Mouse (Mus musculus): ENCODE measurements at regions not wholly inside any gene's neighbourhood (a gene's known extent, or its start where the extent isn't known, plus 50 kb on each side); places are given as distances from the start of the nearest gene placed in this dataset.
A peak's percentile ranks its signal among the peaks of the same experiment; 100 is the strongest.

GRCm38 (mm10) chr15:68484789-68485188 lies 1984.1 kb upstream of the Lrrc6 start:
- no peak for ATAC-seq (ENCODE audit: extremely low read depth, insufficient number of reproducible peaks, low FRiP score, poor library complexity, severe bottlenecking)

- ATAC-seq (ENCODE audit: extremely low read depth, insufficient number of reproducible peaks, low FRiP score, poor library complexity, severe bottlenecking), result no peak
Measured at GRCm38 (mm10) chr15:68477745-68478144, 1977.0 kb upstream of the Lrrc6 start.

GRCm38 (mm10) chr15:68471928-68472327 lies 1971.2 kb upstream of the Lrrc6 start:
- ATAC-seq (ENCODE audit: extremely low read depth, insufficient number of reproducible peaks, low FRiP score, poor library complexity, severe bottlenecking), result no peak

GRCm38 (mm10) chr15:68462851-68463250 lies 1962.1 kb upstream of the Lrrc6 start:
- ATAC-seq (ENCODE audit: extremely low read depth, insufficient number of reproducible peaks, low FRiP score, poor library complexity, severe bottlenecking), result no peak

GRCm38 (mm10) chr15:68457239-68457638 lies 1956.5 kb upstream of the Lrrc6 start:
- no peak for ATAC-seq (ENCODE audit: extremely low read depth, insufficient number of reproducible peaks, low FRiP score, poor library complexity, severe bottlenecking)

DNA sequence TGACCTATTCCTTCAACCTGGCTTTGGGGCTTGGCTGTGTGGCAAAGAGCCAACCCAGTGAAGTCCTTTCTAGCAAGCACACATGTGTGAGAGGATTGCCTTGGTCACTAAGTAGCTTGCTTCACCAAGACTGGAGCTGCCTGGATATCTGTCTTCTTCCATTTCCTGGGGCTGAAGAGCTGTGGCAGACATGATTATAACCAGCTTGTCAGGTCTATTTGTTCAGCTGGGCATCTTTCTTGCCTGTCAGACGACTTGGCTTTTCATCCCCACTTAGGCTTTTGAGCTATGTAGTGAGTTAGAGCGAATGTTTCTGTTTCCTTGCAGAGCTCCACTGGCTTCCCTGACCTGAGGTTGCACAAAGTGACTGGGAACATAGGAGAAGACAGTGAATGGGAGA lies 1951.3 kb upstream of the Lrrc6 start:
- ATAC-seq (ENCODE audit: extremely low read depth, insufficient number of reproducible peaks, low FRiP score, poor library complexity, severe bottlenecking), result no peak

DNA sequence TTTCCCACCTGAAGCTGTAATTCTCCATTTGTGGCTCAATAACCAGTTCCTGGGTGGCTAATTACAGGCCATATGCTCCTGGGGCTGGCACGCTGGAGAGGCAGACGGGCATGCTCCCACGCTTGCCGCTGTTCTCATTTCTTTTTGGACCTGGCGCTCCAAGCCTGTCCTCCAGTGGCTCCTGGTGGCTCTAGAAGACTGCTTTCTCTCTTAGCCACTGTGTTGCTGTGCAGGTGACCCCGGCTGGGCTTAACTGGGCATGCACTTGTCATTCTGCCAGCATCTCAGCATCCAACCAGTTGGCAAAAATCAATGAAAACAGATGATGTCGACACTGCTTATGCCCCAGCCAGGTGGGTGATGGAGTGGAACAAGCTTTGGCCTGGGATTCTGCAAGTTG lies 1944.6 kb upstream of the Lrrc6 start:
- no peak for ATAC-seq (ENCODE audit: extremely low read depth, insufficient number of reproducible peaks, low FRiP score, poor library complexity, severe bottlenecking)

- no peak for ATAC-seq (ENCODE audit: extremely low read depth, insufficient number of reproducible peaks, low FRiP score, poor library complexity, severe bottlenecking)
Measured at GRCm38 (mm10) chr15:68440636-68441035, 1939.9 kb upstream of the Lrrc6 start.

- ATAC-seq (ENCODE audit: extremely low read depth, insufficient number of reproducible peaks, low FRiP score, poor library complexity, severe bottlenecking), result no peak
Measured at GRCm38 (mm10) chr15:68435961-68436360, 1935.3 kb upstream of the Lrrc6 start.

DNA sequence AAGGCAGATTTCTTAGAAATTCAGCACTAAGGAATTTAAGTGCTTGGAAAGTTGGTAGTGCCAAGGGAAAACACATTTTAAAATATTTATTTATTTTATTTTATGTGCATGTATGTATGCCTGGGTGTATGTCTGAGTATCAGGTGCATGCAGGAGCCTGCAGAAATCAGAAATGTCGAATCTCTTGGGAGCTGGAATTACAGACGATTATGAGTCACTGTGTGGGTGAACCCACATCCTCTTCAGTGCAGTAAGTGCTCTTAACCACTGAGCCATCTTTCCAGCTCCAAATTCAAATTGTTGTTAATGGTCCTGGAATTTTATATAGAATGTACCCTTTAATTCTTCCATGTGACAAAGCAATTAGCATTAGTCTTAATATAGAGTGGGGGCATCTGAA lies 1930.5 kb upstream of the Lrrc6 start:
- no peak for ATAC-seq (ENCODE audit: extremely low read depth, insufficient number of reproducible peaks, low FRiP score, poor library complexity, severe bottlenecking)

GRCm38 (mm10) chr15:68430486-68430885 lies 1929.8 kb upstream of the Lrrc6 start:
- no peak for ATAC-seq (ENCODE audit: extremely low read depth, insufficient number of reproducible peaks, low FRiP score, poor library complexity, severe bottlenecking)

- ATAC-seq (ENCODE audit: extremely low read depth, insufficient number of reproducible peaks, low FRiP score, poor library complexity, severe bottlenecking), result 0 out of 2 replicates have a peak, but pooled peaks have one; percentile 23
Measured at GRCm38 (mm10) chr15:68428444-68429228, 1927.9 kb upstream of the Lrrc6 start.

DNA sequence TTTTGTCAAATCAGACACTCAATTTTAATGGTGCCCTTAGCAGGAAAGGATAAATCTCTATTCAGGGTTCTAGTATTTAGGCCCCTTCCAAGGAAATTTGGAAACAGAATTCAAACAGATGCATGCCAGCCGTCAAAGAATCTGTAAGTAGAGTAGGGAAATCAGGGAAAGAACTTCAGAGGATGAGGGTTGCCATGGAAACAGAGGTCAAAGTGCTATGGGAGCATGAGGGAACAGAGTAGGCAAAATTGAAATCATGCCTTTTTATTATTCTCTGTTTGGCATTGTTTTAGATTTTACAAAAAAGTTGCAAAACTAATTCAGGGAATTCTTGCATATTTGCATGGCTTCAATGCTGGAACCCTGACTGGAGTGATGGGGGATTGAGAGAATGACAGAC lies 1916.4 kb upstream of the Lrrc6 start:
- ATAC-seq (ENCODE audit: extremely low read depth, insufficient number of reproducible peaks, low FRiP score, poor library complexity, severe bottlenecking), result no peak

DNA sequence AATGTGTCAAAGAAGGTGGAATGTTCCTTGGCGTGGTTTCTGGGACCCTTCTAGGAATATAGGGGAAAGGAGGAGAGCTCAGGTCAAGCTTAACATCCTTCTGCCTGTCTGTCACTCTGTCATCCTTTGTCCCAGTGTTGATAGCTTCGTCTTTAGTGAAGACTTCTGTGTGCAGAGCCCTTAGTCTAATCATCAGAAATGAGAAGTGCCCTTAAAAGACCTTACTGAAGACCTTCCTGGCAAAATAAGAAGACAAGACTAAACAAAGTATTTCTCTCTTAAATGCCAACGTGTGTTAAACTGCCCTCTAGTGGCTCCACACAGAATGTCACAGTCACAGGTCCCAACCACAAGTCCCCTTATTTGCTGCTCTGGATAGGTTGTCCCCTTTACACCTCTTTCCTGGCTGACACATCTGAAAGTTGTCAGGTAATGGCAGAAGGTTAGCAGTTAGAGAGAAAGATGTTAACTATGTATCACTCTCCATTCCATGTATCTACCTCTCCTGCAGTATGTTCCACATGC lies 1914.8 kb upstream of the Lrrc6 start:
- peak; percentile 41; the same call in 1 of the 2 replicates for ATAC-seq (ENCODE audit: extremely low read depth, insufficient number of reproducible peaks, low FRiP score, poor library complexity, severe bottlenecking)

GRCm38 (mm10) chr15:68414047-68414446 lies 1913.3 kb upstream of the Lrrc6 start:
- no peak for ATAC-seq (ENCODE audit: extremely low read depth, insufficient number of reproducible peaks, low FRiP score, poor library complexity, severe bottlenecking)

DNA sequence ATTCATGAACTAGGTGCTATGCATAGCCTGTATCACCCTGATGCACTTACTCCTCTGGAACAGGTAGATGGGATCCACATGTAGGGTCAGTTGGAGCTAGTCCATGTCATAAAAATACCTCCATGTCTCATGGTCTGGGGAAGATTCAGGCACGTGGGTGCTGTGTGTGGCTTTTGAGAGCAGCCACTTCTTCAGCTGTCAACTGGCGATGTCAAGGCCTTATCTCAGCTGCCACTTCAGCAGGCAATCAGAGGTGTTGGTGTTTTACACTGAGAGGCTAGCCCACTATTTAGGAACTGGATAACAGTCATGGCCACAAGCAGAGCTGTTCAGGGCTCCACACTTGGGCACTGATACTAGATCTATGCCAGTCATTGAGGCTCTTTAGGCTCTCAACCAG lies 1912.0 kb upstream of the Lrrc6 start:
- no peak for ATAC-seq (ENCODE audit: extremely low read depth, insufficient number of reproducible peaks, low FRiP score, poor library complexity, severe bottlenecking)

DNA sequence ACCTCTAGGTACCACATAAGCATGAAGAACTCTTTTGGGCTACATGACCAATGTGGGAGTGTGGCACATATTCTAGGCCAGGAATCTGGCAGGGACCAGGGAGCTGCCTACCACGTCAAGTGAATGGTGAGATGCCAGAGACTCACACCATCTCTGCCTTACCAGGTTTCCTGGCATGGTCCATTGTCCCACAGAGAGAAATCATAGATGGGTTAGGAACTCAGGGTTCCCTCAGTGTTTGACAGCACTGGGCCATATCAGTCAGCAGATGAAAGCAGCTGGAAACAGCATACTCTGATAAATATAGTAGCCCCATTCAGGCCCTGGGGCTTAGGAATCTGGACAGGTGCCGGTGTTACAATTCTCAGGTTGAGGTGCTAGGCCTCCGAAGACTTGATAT lies 1911.4 kb upstream of the Lrrc6 start:
- ATAC-seq (ENCODE audit: extremely low read depth, insufficient number of reproducible peaks, low FRiP score, poor library complexity, severe bottlenecking), result no peak

- no peak for ATAC-seq (ENCODE audit: extremely low read depth, insufficient number of reproducible peaks, low FRiP score, poor library complexity, severe bottlenecking)
Measured at GRCm38 (mm10) chr15:68403554-68404070, 1902.9 kb upstream of the Lrrc6 start.

- ATAC-seq (ENCODE audit: extremely low read depth, insufficient number of reproducible peaks, low FRiP score, poor library complexity, severe bottlenecking), result no peak
Measured at GRCm38 (mm10) chr15:68401726-68402125, 1901.0 kb upstream of the Lrrc6 start.

GRCm38 (mm10) chr15:68401006-68401405 lies 1900.3 kb upstream of the Lrrc6 start:
- no peak for ATAC-seq (ENCODE audit: extremely low read depth, insufficient number of reproducible peaks, low FRiP score, poor library complexity, severe bottlenecking)

GRCm38 (mm10) chr15:68396566-68396965 lies 1895.9 kb upstream of the Lrrc6 start:
- ATAC-seq (ENCODE audit: extremely low read depth, insufficient number of reproducible peaks, low FRiP score, poor library complexity, severe bottlenecking), result no peak
